In genomic region chr3:58882878-58883510, GRCm38 (mm10) we compare ENCODE assay signal across 10 mouse cellular contexts. TPM values are rescaled to one million over a fixed set of nuclear protein-coding genes. Genes with fewer than 3 reads are reported as not detected.
DNase-seq lines count a peak whose midpoint lies in the region; ATAC-seq and TF ChIP-seq lines count a peak whose summit lies in the region.
"Had no signal": no experiment of that assay in that cellular context is flagged by ENCODE, and none has a peak within 500 bp of the region (broad histone marks: within the 10 kb centered on the region; RNA-seq: fewer than 3 reads in every experiment).

No protein-coding gene starts in this region.

- no peak overlapping the region for H3K9ac ChIP-seq in stomach, embryonic 16.5 days (ENCODE audit: low read length)
- H3K9ac ChIP-seq: embryonic facial prominence, embryonic 13.5 days; liver, embryonic 12.5 days; stomach, embryonic 15.5 days had no signal

- no peak for TF ChIP-seq POLR2A in brain, embryonic 14.5 days (IDR thresholded peaks at IDR 0.05; ENCODE audit: borderline replicate concordance, extremely low read depth, insufficient read depth, insufficient read length, poor library complexity, severe bottlenecking)

- H3K27me3 ChIP-seq in stomach, embryonic 16.5 days (ENCODE audit: control insufficient read depth, insufficient read depth, low read length): no peaks in the 10 kb centered on the region
- H3K27me3 ChIP-seq: embryonic facial prominence, embryonic 13.5 days; liver, embryonic 12.5 days; stomach, embryonic 15.5 days had no signal

- ATAC-seq in stomach, embryonic 16.5 days (ENCODE audit: insufficient read depth, low FRiP score): peak; percentile 50; the same call in 1 of the 2 replicates
- ATAC-seq: liver, embryonic 12.5 days had no signal

- no peak overlapping the region for H3K27ac ChIP-seq in stomach, embryonic 16.5 days (ENCODE audit: low read length)
- H3K27ac ChIP-seq: embryonic facial prominence, embryonic 13.5 days; liver, embryonic 12.5 days; stomach, embryonic 15.5 days had no signal

- 17% methylated on average over 8 of the region's 8 CpGs for WGBS in stomach, embryonic 16.5 days

- H3K4me1 ChIP-seq in stomach, embryonic 16.5 days (ENCODE audit: control insufficient read depth, insufficient read depth, low read length): no peaks in the 10 kb centered on the region
- H3K4me1 ChIP-seq: liver, embryonic 12.5 days; stomach, embryonic 15.5 days had no signal

- H3K4me2 ChIP-seq in stomach, embryonic 16.5 days (ENCODE audit: low read depth, low read length): no peak overlapping the region
- H3K4me2 ChIP-seq: embryonic facial prominence, embryonic 13.5 days; liver, embryonic 12.5 days; stomach, embryonic 15.5 days had no signal

- no peaks in the 10 kb centered on the region for H3K9me3 ChIP-seq in stomach, embryonic 16.5 days (replicated peaks; ENCODE audit: control insufficient read depth, low read length)
- H3K9me3 ChIP-seq: embryonic facial prominence, embryonic 13.5 days; liver, embryonic 12.5 days; stomach, embryonic 15.5 days had no signal

- H3K36me3 ChIP-seq in stomach, embryonic 16.5 days (ENCODE audit: control insufficient read depth, insufficient read depth, low read length): no peaks in the 10 kb centered on the region
- H3K36me3 ChIP-seq: embryonic facial prominence, embryonic 13.5 days; liver, embryonic 12.5 days; stomach, embryonic 15.5 days had no signal

- DNase-seq in right cerebral cortex, postnatal 25 days: peak; percentile 17
- no peak for DNase-seq in right cerebral cortex, postnatal 14 days
- peak; percentile 60 for DNase-seq in brain, embryonic 14.5 days (ENCODE audit: low read depth)
- peak; percentile 2 for DNase-seq in hindlimb bud, embryonic 11.5 days (ENCODE audit: extremely low spot score, low read depth, low spot score)
- no peak for DNase-seq in thymus, postnatal 0 days (ENCODE audit: low spot score)
- no peak for DNase-seq in testis, postnatal 14 days (ENCODE audit: low spot score)

- H3K4me3 ChIP-seq in stomach, embryonic 16.5 days (replicated peaks; ENCODE audit: low read length): no peak overlapping the region
- H3K4me3 ChIP-seq: embryonic facial prominence, embryonic 13.5 days; liver, embryonic 12.5 days; stomach, embryonic 15.5 days had no signal

- no peak for TF ChIP-seq CTCF in brain, embryonic 14.5 days (IDR thresholded peaks at IDR 0.05; ENCODE audit: borderline replicate concordance, extremely low read depth, insufficient read depth, insufficient read length)

RNA-seq across cellular contexts. Expression of gene Clrn1, which starts 2.1 kb away (rescaled TPM):
- 0.74 and 0.85 TPM in 2 replicates for polyA plus RNA-seq in brain, embryonic 14.5 days (2012; rRNA removed)
- not detected in 2 replicates for polyA plus RNA-seq in stomach, embryonic 16.5 days (2015; fragmentation: Nextera tagmentation; extraction: Ambion mirVana)
- 2.0 and 2.6 TPM in 2 replicates for polyA plus RNA-seq in thymus, postnatal 0 days (2015; fragmentation: Nextera tagmentation; extraction: Ambion mirVana)
- polyA plus RNA-seq: liver, embryonic 12.5 days; stomach, embryonic 15.5 days had no signal

Comparison
In these comparisons a context has a peak if more than half of its experiments do, and no peak if none do; other contexts are left out.
1. DNase-seq: peak in right cerebral cortex, postnatal 25 days (single experiment), brain, embryonic 14.5 days (single experiment) and hindlimb bud, embryonic 11.5 days (single experiment); none in right cerebral cortex, postnatal 14 days (single experiment), thymus, postnatal 0 days (single experiment) and testis, postnatal 14 days (single experiment).